Mouse (Mus musculus) CD4-positive, CD25-positive, alpha-beta regulatory T cell, adult 9 weeks (primary cell): ENCODE data around the gene Gm21454. TPM values are rescaled to one million over a fixed set of nuclear protein-coding genes. Genes with fewer than 3 reads are reported as not detected.

Source experiments
- polyA plus RNA-seq: library from polyadenylated mRNA; unstranded; fragments of 100-300 nt; shearing (Covaris generic); gene quantifications from one replicate; pipeline ENCODE4 v1.2.1, GENCODE M21; 2017

The Gm21454 gene
- polyA plus RNA-seq, result not detected

GRCm38 (mm10) chrY:13252091-13252490 lies at the start of gene Gm21454, which contains the start of gene Gm21440:
Gene Gm21454, plus strand, starts transcription at chrY:13252442.
Gene Gm21440, plus strand, starts transcription at chrY:13252391.

GRCm38 (mm10) chrY:13223828-13224227 lies 28.4 kb upstream of the Gm21454 start, which contains the start of gene Gm21828:
Gene Gm21828, minus strand, starts transcription at chrY:13223928.

GRCm38 (mm10) chrY:13348963-13349362 lies 96.7 kb downstream of the Gm21454 start, which contains the start of gene Gm21725:
Gene Gm21725, minus strand, starts transcription at chrY:13349063.

Other genes with a start within 250 kb of the Gm21454 start
- not detected for gene Gm20807, start 209.6 kb upstream of the Gm21454 start, polyA plus RNA-seq
- not detected for gene Gm21891, start 119.0 kb upstream of the Gm21454 start, polyA plus RNA-seq
- gene Gm21425, start 90.5 kb upstream of the Gm21454 start, polyA plus RNA-seq, result not detected
- not detected for gene Gm21828, start 28.5 kb upstream of the Gm21454 start, polyA plus RNA-seq
- not detected for gene Gm21440, start 51 bp upstream of the Gm21454 start, polyA plus RNA-seq
- gene Gm21725, start 96.6 kb downstream of the Gm21454 start, polyA plus RNA-seq, result not detected
- gene Gm21866, start 213.1 kb downstream of the Gm21454 start, polyA plus RNA-seq, result not detected
- gene Gm20773, start 241.6 kb downstream of the Gm21454 start, polyA plus RNA-seq, result not detected